Mouse (Mus musculus): ENCODE data around the gene Lrguk.

- TF ChIP-seq CTCF (IDR thresholded peaks at IDR 0.05; ENCODE audit: borderline replicate concordance, control insufficient read depth, extremely low read depth, insufficient read depth, low read length, poor library complexity) (no peak), POLR2A (IDR thresholded peaks at IDR 0.05; ENCODE audit: control insufficient read depth, extremely low read depth, insufficient read depth, low read length, poor library complexity) (no peak)
These were observed 125.0 kb downstream of the Lrguk start for GRCm38 (mm10) chr6:34154202-34154601.
